Mouse (Mus musculus): ENCODE measurements around the gene Zfyve28. TPM values are rescaled to one million over a fixed set of nuclear protein-coding genes. Genes with fewer than 3 reads are reported as not detected.
A peak's percentile ranks its signal among the peaks of the same experiment; 100 is the strongest.

Gene Zfyve28
- total RNA-seq (2014; rRNA removed; ENCODE audit: low replicate concordance), result 0.04 and 0.89 TPM in 2 replicates
- polyA plus RNA-seq (2015; fragmentation: Nextera tagmentation; extraction: Ambion mirVana), result 0.16 and 0.19 TPM in 2 replicates

DNA sequence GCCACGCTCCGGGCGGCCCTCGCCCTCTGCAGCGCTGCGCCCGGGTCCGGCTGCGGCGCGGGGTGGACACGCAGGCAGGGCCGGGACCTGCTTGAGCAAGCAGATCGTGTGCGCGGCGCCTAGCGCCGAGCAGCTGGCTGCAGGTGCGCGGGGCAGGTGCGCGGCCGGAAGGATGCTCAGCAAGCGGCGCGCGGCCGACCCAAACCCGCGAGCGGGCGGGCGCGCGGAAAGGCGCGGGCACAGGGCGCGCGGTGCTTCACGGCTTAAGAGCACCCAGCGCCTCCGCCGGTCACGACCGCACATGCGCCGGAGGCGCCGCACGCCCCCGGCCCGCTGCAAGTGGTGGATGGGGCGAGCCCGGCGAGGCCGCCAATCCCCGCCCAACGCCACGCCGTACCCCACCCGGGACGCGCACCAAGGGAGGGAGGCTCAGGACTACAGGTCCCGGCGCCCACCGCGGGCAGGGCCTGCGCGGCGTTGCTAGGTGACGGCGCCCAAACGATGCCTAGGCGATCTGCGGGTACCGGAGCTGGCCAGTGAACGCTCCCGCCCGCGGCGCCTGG is at the start of gene Zfyve28, which contains the start of gene Cfap99:
Zfyve28 (minus strand) TSS at position 296 of the 563 bp plus-strand sequence.
Cfap99 (plus strand) TSS at position 447 of the 563 bp plus-strand sequence.
- H3K4me1 ChIP-seq (ENCODE audit: control insufficient read depth, insufficient read depth), result no peaks in the 10 kb centered on the region; the same call in 1 of the 2 replicates
- H3K9me3 ChIP-seq (replicated peaks; ENCODE audit: control insufficient read depth, low read length), result no peaks in the 10 kb centered on the region
- H3K4me2 ChIP-seq (ENCODE audit: low read depth, low read length), result peak within 1 kb of the TSS; percentile 88
- WGBS, result 0% methylated on average over 65 of the region's 83 CpGs
- no peaks in the 10 kb centered on the region for H3K36me3 ChIP-seq (replicated peaks; ENCODE audit: control insufficient read depth, insufficient read depth, low read length)
- TF ChIP-seq CTCF (IDR thresholded peaks at IDR 0.05; ENCODE audit: low read depth) (no peak), EP300 (IDR thresholded peaks at IDR 0.05; ENCODE audit: low read depth) (no peak)
- H3K27me3 ChIP-seq (ENCODE audit: control insufficient read depth, insufficient read depth, low read length), result peaks cover 59% of the 10 kb centered on the region
- no peak within 1 kb of the TSS for H3K27ac ChIP-seq (ENCODE audit: low read depth)
- ATAC-seq (ENCODE audit: insufficient read depth, low read depth) (peak; percentile 86), DNase-seq (ENCODE audit: low spot score) (no peak)
- H3K4me3 ChIP-seq (ENCODE audit: low read depth, low read length), result peak within 1 kb of the TSS; percentile 61
- no peak within 1 kb of the TSS for H3K9ac ChIP-seq (replicated peaks; ENCODE audit: low read depth, low read length)

DNA sequence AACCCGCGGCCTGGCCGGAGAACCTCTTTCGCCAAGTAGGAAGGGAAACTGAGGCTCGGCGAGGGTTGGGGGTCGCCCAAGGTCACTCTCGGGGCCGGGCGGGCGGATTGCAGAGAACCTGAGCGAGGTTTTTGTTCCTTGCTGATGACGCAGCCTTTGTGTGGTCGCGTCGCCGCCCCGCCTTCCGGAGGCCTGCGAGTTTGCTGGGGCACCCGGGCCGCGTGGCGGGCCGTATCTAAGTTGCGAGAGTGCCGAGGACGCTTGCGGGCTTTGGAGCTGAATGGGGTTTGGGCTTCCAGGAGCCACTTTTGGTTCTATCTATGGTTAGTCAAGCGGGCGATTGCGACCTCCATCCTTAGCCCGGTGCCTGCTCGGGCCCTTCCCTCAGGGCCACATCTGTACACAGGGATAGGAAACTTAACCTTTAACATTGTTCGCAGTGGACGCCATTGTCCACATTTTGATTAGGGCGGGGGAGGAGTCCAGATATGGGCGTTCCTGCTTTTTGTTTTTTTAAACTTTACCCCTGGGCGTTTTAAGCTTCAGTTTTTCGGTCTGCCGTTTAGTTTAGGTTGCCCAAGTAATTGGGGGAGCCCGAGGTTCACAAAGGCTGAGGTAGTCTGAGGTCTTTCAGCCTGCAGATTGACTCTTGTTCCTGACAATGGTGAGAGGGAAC is 48.7 kb upstream of the Zfyve28 start:
- Histone ChIP-seq H3K27ac (ENCODE audit: low read depth) (peak overlapping the region; percentile 90), H3K4me3 (ENCODE audit: low read depth, low read length) (peak overlapping the region; percentile 73), H3K9ac (replicated peaks; ENCODE audit: low read depth, low read length) (peak overlapping the region; percentile 98), H3K9me3 (replicated peaks; ENCODE audit: control insufficient read depth, low read length) (no peaks in the 10 kb centered on the region), H3K27me3 (ENCODE audit: control insufficient read depth, insufficient read depth, low read length) (no peaks in the 10 kb centered on the region), H3K4me1 (ENCODE audit: control insufficient read depth, insufficient read depth) (peaks cover 24% of the 10 kb centered on the region), H3K4me2 (ENCODE audit: low read depth, low read length) (peak overlapping the region; percentile 75), H3K36me3 (replicated peaks; ENCODE audit: control insufficient read depth, insufficient read depth, low read length) (peaks cover 4% of the 10 kb centered on the region; the same call in 1 of the 2 replicates)
- ATAC-seq (ENCODE audit: insufficient read depth, low read depth), result peak; percentile 56
- TF ChIP-seq CTCF (IDR thresholded peaks at IDR 0.05; ENCODE audit: low read depth) (no peak), EP300 (IDR thresholded peaks at IDR 0.05; ENCODE audit: low read depth) (peak; percentile 12; the same call in 1 of the 2 replicates)
- DNase-seq (ENCODE audit: low spot score), result peak; percentile 65
- under 1% methylated on average over 42 of the region's 42 CpGs for WGBS

DNA sequence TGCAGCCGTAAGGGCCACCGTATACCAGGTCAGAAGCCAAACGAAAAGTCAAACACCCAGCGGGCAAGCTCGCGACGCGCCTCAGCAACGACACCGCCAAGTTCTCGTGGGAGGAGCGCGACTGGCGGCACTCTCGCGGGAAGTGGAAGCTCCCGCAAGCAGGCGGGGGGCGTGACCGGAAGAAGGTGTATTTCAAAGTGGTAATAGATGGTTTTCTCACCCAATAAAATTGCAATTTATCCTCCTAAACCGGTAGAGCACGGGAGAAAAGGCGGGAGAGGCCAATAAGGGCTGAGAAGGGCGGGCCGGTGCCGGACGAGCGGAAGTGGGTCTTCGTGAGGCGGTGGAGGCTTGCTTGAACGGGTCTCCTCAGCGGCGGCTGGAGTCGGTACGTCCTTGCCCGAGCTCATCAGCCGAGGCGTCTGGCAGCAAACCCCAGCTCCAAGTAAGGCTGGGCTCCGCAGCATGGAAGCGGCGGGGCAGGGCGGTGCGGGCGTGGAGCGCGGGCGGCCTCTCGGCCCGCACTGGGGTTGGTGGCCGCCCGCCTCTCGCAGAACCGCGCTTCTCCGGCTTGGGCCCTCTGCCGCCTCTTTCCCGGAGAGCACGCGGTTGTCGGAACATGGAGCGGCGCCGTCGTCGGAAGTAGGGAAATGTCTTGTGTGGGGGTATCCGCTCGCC is 48.0 kb upstream of the Zfyve28 start, which contains the start of gene Rnf4:
Rnf4 (plus strand) TSS at position 193 of the 678 bp plus-strand sequence.
- Histone ChIP-seq H3K36me3 (replicated peaks; ENCODE audit: control insufficient read depth, insufficient read depth, low read length) (peaks cover 4% of the 10 kb centered on the region; the same call in 1 of the 2 replicates), H3K4me3 (ENCODE audit: low read depth, low read length) (peak within 1 kb of the TSS; percentile 73), H3K4me1 (ENCODE audit: control insufficient read depth, insufficient read depth) (peaks cover 21% of the 10 kb centered on the region), H3K4me2 (ENCODE audit: low read depth, low read length) (peak within 1 kb of the TSS; percentile 80), H3K27me3 (ENCODE audit: control insufficient read depth, insufficient read depth, low read length) (no peaks in the 10 kb centered on the region), H3K9ac (replicated peaks; ENCODE audit: low read depth, low read length) (peak within 1 kb of the TSS; percentile 98), H3K27ac (ENCODE audit: low read depth) (peak within 1 kb of the TSS; percentile 90), H3K9me3 (replicated peaks; ENCODE audit: control insufficient read depth, low read length) (no peaks in the 10 kb centered on the region)
- under 1% methylated on average over 53 of the region's 67 CpGs for WGBS
- TF ChIP-seq CTCF (IDR thresholded peaks at IDR 0.05; ENCODE audit: low read depth) (no peak), EP300 (IDR thresholded peaks at IDR 0.05; ENCODE audit: low read depth) (peak; percentile 82)
- ATAC-seq (ENCODE audit: insufficient read depth, low read depth) (peak; percentile 95), DNase-seq (ENCODE audit: low spot score) (peak; percentile 100)

GRCm38 (mm10) chr5:34335539-34336096 is 47.4 kb upstream of the Zfyve28 start:
- peaks cover 17% of the 10 kb centered on the region for H3K4me1 ChIP-seq (ENCODE audit: control insufficient read depth, insufficient read depth)
- DNase-seq (ENCODE audit: low spot score) (no peak), ATAC-seq (ENCODE audit: insufficient read depth, low read depth) (peak; percentile 37)
- TF ChIP-seq CTCF (IDR thresholded peaks at IDR 0.05; ENCODE audit: low read depth) (no peak), EP300 (IDR thresholded peaks at IDR 0.05; ENCODE audit: low read depth) (no peak)
- peak overlapping the region; percentile 73 for H3K4me3 ChIP-seq (ENCODE audit: low read depth, low read length)
- 1% methylated on average over 21 of the region's 21 CpGs for WGBS
- H3K27ac ChIP-seq (ENCODE audit: low read depth), result peak overlapping the region; percentile 88
- peaks cover 4% of the 10 kb centered on the region; the same call in 1 of the 2 replicates for H3K36me3 ChIP-seq (replicated peaks; ENCODE audit: control insufficient read depth, insufficient read depth, low read length)
- H3K4me2 ChIP-seq (ENCODE audit: low read depth, low read length), result peak overlapping the region; percentile 80
- H3K9me3 ChIP-seq (replicated peaks; ENCODE audit: control insufficient read depth, low read length), result no peaks in the 10 kb centered on the region
- H3K9ac ChIP-seq (replicated peaks; ENCODE audit: low read depth, low read length), result peak overlapping the region; percentile 80
- no peaks in the 10 kb centered on the region for H3K27me3 ChIP-seq (ENCODE audit: control insufficient read depth, insufficient read depth, low read length)

DNA sequence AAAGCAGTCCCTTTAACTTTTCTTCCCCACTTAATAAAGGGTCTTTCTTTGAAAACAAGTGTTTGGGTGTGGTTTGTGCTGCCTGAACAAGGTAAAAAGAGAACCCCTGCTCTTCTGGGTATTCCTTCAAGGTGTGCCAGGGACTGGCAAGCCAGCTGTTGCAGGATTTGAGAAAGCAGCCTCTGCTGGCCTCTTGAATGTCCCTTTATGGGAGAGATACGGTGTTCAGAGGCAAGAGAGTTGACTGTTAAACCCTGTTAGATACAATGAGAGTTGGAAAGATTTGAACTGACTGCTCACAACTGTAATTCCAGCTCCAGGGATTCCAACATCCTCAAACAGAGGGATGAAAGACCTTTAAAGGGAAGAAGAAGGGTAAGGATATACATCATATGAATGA is 45.8 kb upstream of the Zfyve28 start:
- H3K27ac ChIP-seq (ENCODE audit: low read depth), result no peak overlapping the region
- ATAC-seq (ENCODE audit: insufficient read depth, low read depth), result no peak
- 78% methylated on average over 1 of the region's 1 CpGs for WGBS

More for the DNA sequence above, 45.8 kb upstream of the Zfyve28 start:
- H3K9me3 ChIP-seq (replicated peaks; ENCODE audit: control insufficient read depth, low read length), result no peaks in the 10 kb centered on the region
- no peak for DNase-seq (ENCODE audit: low spot score)
- H3K4me2 ChIP-seq (ENCODE audit: low read depth, low read length), result no peak overlapping the region
- peaks cover 1% of the 10 kb centered on the region; the same call in 1 of the 2 replicates for H3K36me3 ChIP-seq (replicated peaks; ENCODE audit: control insufficient read depth, insufficient read depth, low read length)
- TF ChIP-seq EP300 (IDR thresholded peaks at IDR 0.05; ENCODE audit: low read depth), result no peak
- TF ChIP-seq CTCF (IDR thresholded peaks at IDR 0.05; ENCODE audit: low read depth), result no peak
- H3K4me3 ChIP-seq (ENCODE audit: low read depth, low read length), result no peak overlapping the region
- peaks cover 17% of the 10 kb centered on the region for H3K4me1 ChIP-seq (ENCODE audit: control insufficient read depth, insufficient read depth)
- no peak overlapping the region for H3K9ac ChIP-seq (replicated peaks; ENCODE audit: low read depth, low read length)
- H3K27me3 ChIP-seq (ENCODE audit: control insufficient read depth, insufficient read depth, low read length), result no peaks in the 10 kb centered on the region

Measured in heart, postnatal 0 days (tissue).